Mouse (Mus musculus) C2C12 (cell line): Measurements from ENCODE around the gene Spef1. TPM values are rescaled to one million over a fixed set of nuclear protein-coding genes. Genes with fewer than 3 reads are reported as not detected.

Source experiments
- H3K27me3 ChIP-seq: one replicate; pipeline ENCODE4 v1.6.1; 2011; ENCODE audit not compliant: control insufficient read depth, insufficient read depth, insufficient read length
- H3K36me3 ChIP-seq: one replicate; pipeline ENCODE4 v1.6.1; 2011; ENCODE audit not compliant: control insufficient read depth, insufficient read depth
- H3K4me3 ChIP-seq: one replicate; pipeline ENCODE4 v1.5.1; 2011; ENCODE audit warnings: mild to moderate bottlenecking, control low read depth; ENCODE audit not compliant: poor library complexity, insufficient read depth, severe bottlenecking
- H3K79me2 ChIP-seq: one replicate; pipeline ENCODE4 v1.6.1; 2011; ENCODE audit not compliant: control insufficient read depth, insufficient read depth
- H3K79me3 ChIP-seq: one replicate; pipeline ENCODE4 v1.6.1; 2011; ENCODE audit warnings: low read depth, control low read depth
- H3ac ChIP-seq: one replicate; pipeline ENCODE3; 2011; ENCODE audit warnings: low read depth; ENCODE audit not compliant: control insufficient read depth, insufficient read length
- CEBPB ChIP-seq: IDR thresholded peaks from one replicate; pipeline ENCODE4 v1.6.1; 2011; ENCODE audit warnings: low read depth, mild to moderate bottlenecking, control low read depth, moderate library complexity
- CTCF ChIP-seq: IDR thresholded peaks from one replicate; pipeline ENCODE4 v1.5.1; 2011; ENCODE audit not compliant: control insufficient read depth, insufficient read depth, insufficient read length
- FOSL1 ChIP-seq: IDR thresholded peaks from one replicate; pipeline ENCODE4 v1.8.0; 2011; ENCODE audit warnings: mild to moderate bottlenecking, low read length; ENCODE audit not compliant: poor library complexity, insufficient read depth, severe bottlenecking
- MAX ChIP-seq: IDR thresholded peaks from one replicate; pipeline ENCODE4 v1.6.1; 2011; ENCODE audit warnings: mild to moderate bottlenecking, control low read depth
- MYOD1 ChIP-seq: IDR thresholded peaks from one replicate; pipeline ENCODE4 v1.6.1; 2011; ENCODE audit warnings: low read depth; ENCODE audit not compliant: control insufficient read depth, insufficient read length
- MYOG ChIP-seq: IDR thresholded peaks from one replicate; pipeline ENCODE4 v1.6.1; 2011; ENCODE audit not compliant: control insufficient read depth, insufficient read length; ENCODE audit errors: extremely low read depth
- USF1 ChIP-seq: IDR thresholded peaks from one replicate; pipeline ENCODE4 v1.6.1; 2011; ENCODE audit warnings: low read depth, mild to moderate bottlenecking, control low read depth, moderate library complexity
- long read RNA-seq, 2 experiments: library from polyadenylated mRNA; unstranded; transcript quantifications; one replicate each; pipeline ENCODE4 v2.0.0; 2019 to 2020
- polyA plus RNA-seq: library from polyadenylated mRNA; unstranded; fragments of >200 nt; fragmentation: generic; extraction: Trizol; gene quantifications from one replicate; pipeline ENCODE4 v1.2.1, GENCODE M21; 2012; ENCODE audit warnings: missing spikeins

Gene Spef1
- 7.6 TPM for polyA plus RNA-seq
- long read RNA-seq, experiment 1, partial matches to known transcripts: 5 of 6 reads
- long read RNA-seq, experiment 1, other reads (novel, unspliced or antisense): 0 of 6 reads
- long read RNA-seq, experiment 2, transcript Spef1-202 (7 exons, 2,600 nt): major isoform, 14 of 17 reads
- long read RNA-seq, experiment 2, partial matches to known transcripts: 1 of 17 reads
- long read RNA-seq, experiment 2, other reads (novel, unspliced or antisense): 2 of 17 reads

GRCm38 (mm10) chr2:131186771-131187601 lies at the start of gene Spef1, which contains the start of gene Cdc25b:
Gene Spef1, minus strand, starts transcription at chr2:131187282.
Gene Cdc25b, plus strand, starts transcription at chr2:131186949.
- no peaks in the 10 kb centered on the region for H3K27me3 ChIP-seq
- peak; percentile 19 for TF ChIP-seq MAX
- no peak for TF ChIP-seq CTCF
- H3K36me3 ChIP-seq: peaks cover 40% of the 10 kb centered on the region

GRCm38 (mm10) chr2:131234970-131235635 lies 48.0 kb upstream of the Spef1 start:
- Histone ChIP-seq H3K36me3 (peaks cover 19% of the 10 kb centered on the region), H3K4me3 (peak overlapping the region; percentile 72), H3ac (peak overlapping the region; percentile 50), H3K27me3 (no peaks in the 10 kb centered on the region), H3K79me2 (peaks cover 27% of the 10 kb centered on the region), H3K79me3 (peaks cover 2% of the 10 kb centered on the region)
- TF ChIP-seq MAX (no peak), FOSL1 (no peak), MYOD1 (no peak), CTCF (no peak), MYOG (no peak), CEBPB (no peak)

More at GRCm38 (mm10) chr2:131186771-131187601, at the start of gene Spef1, which contains the start of gene Cdc25b:
- H3K79me3 ChIP-seq: peaks cover 25% of the 10 kb centered on the region
- H3K79me2 ChIP-seq: peaks cover 44% of the 10 kb centered on the region
- H3K4me3 ChIP-seq: peak within 1 kb of the TSS; percentile 86
- H3ac ChIP-seq: peak within 1 kb of the TSS; percentile 98

GRCm38 (mm10) chr2:131234127-131234650 lies 47.1 kb upstream of the Spef1 start:
- Histone ChIP-seq H3K79me3 (peaks cover 2% of the 10 kb centered on the region), H3K79me2 (peaks cover 27% of the 10 kb centered on the region), H3K27me3 (no peaks in the 10 kb centered on the region), H3K4me3 (peak overlapping the region; percentile 72), H3ac (peak overlapping the region; percentile 82), H3K36me3 (peaks cover 11% of the 10 kb centered on the region)
- TF ChIP-seq USF1 (no peak), MAX (no peak), MYOG (no peak), MYOD1 (no peak), FOSL1 (no peak), CEBPB (no peak), CTCF (no peak)

- H3K79me2 ChIP-seq: peaks cover 27% of the 10 kb centered on the region
- peak within 1 kb of the TSS; percentile 72 for H3K4me3 ChIP-seq
- peaks cover 8% of the 10 kb centered on the region for H3K36me3 ChIP-seq
- TF ChIP-seq MYOD1 (no peak), MAX (no peak), USF1 (no peak), CEBPB (no peak), FOSL1 (no peak), CTCF (no peak), MYOG (no peak)
- no peaks in the 10 kb centered on the region for H3K27me3 ChIP-seq
- peaks cover 2% of the 10 kb centered on the region for H3K79me3 ChIP-seq
- peak within 1 kb of the TSS; percentile 82 for H3ac ChIP-seq
Measured at GRCm38 (mm10) chr2:131233307-131234126, 46.4 kb upstream of the Spef1 start, which contains the start of gene Mavs. Gene Mavs, plus strand, starts transcription at chr2:131234063.

GRCm38 (mm10) chr2:131232558-131232957 lies 45.5 kb upstream of the Spef1 start:
- no peak overlapping the region for H3K4me3 ChIP-seq
- no peak overlapping the region for H3ac ChIP-seq
- TF ChIP-seq CEBPB: no peak
- no peak for TF ChIP-seq FOSL1
- no peak for TF ChIP-seq USF1
- no peak for TF ChIP-seq MYOG
- TF ChIP-seq MYOD1: no peak
- TF ChIP-seq CTCF: no peak
- no peak for TF ChIP-seq MAX
- H3K79me2 ChIP-seq: peaks cover 27% of the 10 kb centered on the region
- peaks cover 2% of the 10 kb centered on the region for H3K79me3 ChIP-seq
- peaks cover 7% of the 10 kb centered on the region for H3K36me3 ChIP-seq
- H3K27me3 ChIP-seq: no peaks in the 10 kb centered on the region
